Mouse (Mus musculus): ENCODE measurements around the gene Olfr495.

Gene Olfr495

DNA sequence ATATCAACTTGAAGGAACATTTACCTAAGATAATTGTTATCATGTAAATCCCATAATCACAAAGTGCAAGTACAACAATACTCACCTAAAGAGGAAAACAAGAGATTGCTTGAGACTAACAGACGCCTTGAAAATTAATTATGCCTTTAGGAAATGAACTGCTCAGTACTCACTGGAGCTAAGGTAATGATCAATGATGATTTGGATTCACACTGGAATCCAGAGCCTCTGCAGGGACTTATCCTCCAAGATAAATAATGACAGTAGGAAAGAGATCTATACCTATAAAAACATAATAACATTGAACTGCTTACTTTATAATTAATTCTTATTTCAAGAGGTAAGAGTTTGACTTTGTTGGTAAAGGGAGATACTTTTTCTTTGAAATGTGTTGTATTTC, at the start of gene Olfr495:
Olfr495 (plus strand) TSS at position 301 of the 400 bp plus-strand sequence.
- DNase-seq (ENCODE audit: low read depth): no peak

DNA sequence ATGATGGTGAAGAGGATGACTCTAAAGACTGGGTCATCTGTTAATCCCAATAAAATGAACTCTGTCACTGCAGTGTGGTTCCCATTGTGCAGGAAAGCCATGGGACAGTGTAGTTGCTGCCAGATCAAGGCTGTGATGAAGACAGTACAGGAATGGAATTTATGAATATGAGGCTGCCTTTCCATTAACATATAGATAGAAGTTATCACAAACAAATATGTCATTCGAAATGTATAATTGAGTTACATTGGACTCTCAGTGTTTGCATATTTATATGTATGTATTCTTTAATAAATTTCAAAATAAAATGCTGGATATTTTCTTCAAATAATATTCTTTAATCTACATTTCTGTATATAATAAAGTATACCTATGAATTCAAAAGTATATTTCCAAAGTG, 46.1 kb upstream of the Olfr495 start, which contains the start of gene Olfr493:
Olfr493 (minus strand) TSS at position 101 of the 400 bp plus-strand sequence.
- no peak for DNase-seq (ENCODE audit: low read depth)

DNA sequence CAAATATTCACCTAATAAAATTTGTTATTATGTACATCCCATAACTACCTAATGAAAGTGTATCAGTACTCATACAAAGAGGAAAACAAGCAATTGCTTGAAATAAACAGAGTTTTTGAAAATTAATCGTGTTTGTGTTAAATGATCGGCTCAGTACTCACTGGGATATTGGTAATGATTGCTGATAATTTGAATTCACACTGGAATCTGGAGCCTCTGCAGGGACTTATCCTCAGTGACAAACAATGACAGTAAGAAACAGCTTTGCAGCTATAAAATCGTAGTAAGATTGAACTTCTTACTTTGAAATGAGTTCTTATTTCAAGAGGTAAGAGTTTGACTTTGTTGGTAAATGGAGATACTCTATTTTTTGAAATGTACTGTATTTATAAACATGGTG, 27.9 kb upstream of the Olfr495 start, which contains the start of gene Olfr494:
Olfr494 (plus strand) TSS at position 301 of the 400 bp plus-strand sequence.
- no peak for DNase-seq (ENCODE audit: low read depth)

DNA sequence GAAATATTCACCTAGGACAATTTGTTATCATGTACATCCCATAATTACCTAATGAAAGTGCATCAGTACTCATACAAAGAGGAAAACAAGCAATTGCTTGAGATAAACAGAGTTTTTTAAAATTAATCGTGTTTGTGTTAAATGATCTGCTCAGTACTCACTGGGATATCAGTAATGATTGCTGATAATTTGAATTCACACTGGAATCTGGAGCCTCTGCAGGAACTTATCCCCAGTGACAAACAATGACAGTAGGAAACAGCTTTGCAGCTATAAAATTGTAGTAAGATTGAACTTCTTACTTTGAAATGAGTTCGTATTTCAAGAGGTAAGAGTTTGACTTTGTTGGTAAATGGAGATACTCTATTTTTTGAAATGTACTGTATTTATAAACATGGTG, 27.2 kb downstream of the Olfr495 start, which contains the start of gene Olfr497:
Olfr497 (plus strand) TSS at position 301 of the 400 bp plus-strand sequence.
- no peak for DNase-seq (ENCODE audit: low read depth)

Measured in fibroblast of lung, adult 2 months (primary cell).